Mouse (Mus musculus): ENCODE data around the gene Sync.

Sync gene

GRCm38 (mm10) chr4:129263225-129264021 is 24.0 kb upstream of the Sync start:
- in situ Hi-C loops (cut with MseI, MboI) = no loop called here

- in situ Hi-C loops (cut with MseI, MboI) = loop anchor here in 1 of 2 experiments (5.0 kb wide), 1 partner anchor 49 kb away; no protein-coding TSS in a partner anchor
Observed at GRCm38 (mm10) chr4:129266191-129266590, 21.2 kb upstream of the Sync start.

- in situ Hi-C loops (cut with MseI, MboI) = loop anchor here in 1 of 2 experiments (5.0 kb wide), 1 partner anchor 50 kb away; no protein-coding TSS in a partner anchor
Observed at GRCm38 (mm10) chr4:129266821-129267220, 20.6 kb upstream of the Sync start.

- in situ Hi-C loops (cut with MseI, MboI) = loop anchor here in 1 of 2 experiments (5.0 kb wide), 1 partner anchor 51 kb away; no protein-coding TSS in a partner anchor
Observed at GRCm38 (mm10) chr4:129268698-129269097, 18.7 kb upstream of the Sync start.

- in situ Hi-C loops (cut with MseI, MboI) = no loop called here
Observed at GRCm38 (mm10) chr4:129271991-129272755, 15.2 kb upstream of the Sync start.

- in situ Hi-C loops (cut with MseI, MboI) = no loop called here
Observed at GRCm38 (mm10) chr4:129272756-129273046, 14.7 kb upstream of the Sync start.

- in situ Hi-C loops (cut with MseI, MboI) = loop anchor here in 1 of 2 experiments (5.0 kb wide), 1 partner anchor 59 kb away; no protein-coding TSS in a partner anchor
Observed at GRCm38 (mm10) chr4:129276453-129276865, 11.0 kb upstream of the Sync start.

- in situ Hi-C loops (cut with MseI, MboI) = no loop called here
Observed at GRCm38 (mm10) chr4:129282786-129283185, 4.6 kb upstream of the Sync start.

GRCm38 (mm10) chr4:129283226-129283625 is 4.2 kb upstream of the Sync start:
- in situ Hi-C loops (cut with MseI, MboI) = no loop called here

GRCm38 (mm10) chr4:129284685-129285084 is 2.7 kb upstream of the Sync start:
- in situ Hi-C loops (cut with MseI, MboI) = no loop called here

GRCm38 (mm10) chr4:129286001-129286682 is 1.3 kb upstream of the Sync start:
- in situ Hi-C loops (cut with MseI, MboI) = no loop called here

- in situ Hi-C loops (cut with MseI, MboI) = no loop called here
Observed at GRCm38 (mm10) chr4:129286683-129287471, 540 bp upstream of the Sync start.

- in situ Hi-C loops (cut with MseI, MboI) = no loop called here
Observed at GRCm38 (mm10) chr4:129288067-129288466, 650 bp downstream of the Sync start.

- in situ Hi-C loops (cut with MseI, MboI) = no loop called here
Observed at GRCm38 (mm10) chr4:129289671-129290070, 2.3 kb downstream of the Sync start.

GRCm38 (mm10) chr4:129292831-129293230 is 5.4 kb downstream of the Sync start:
- in situ Hi-C loops (cut with MseI, MboI) = no loop called here

GRCm38 (mm10) chr4:129293702-129294101 is 6.3 kb downstream of the Sync start:
- in situ Hi-C loops (cut with MseI, MboI) = no loop called here

GRCm38 (mm10) chr4:129295188-129295587 is 7.8 kb downstream of the Sync start:
- in situ Hi-C loops (cut with MseI, MboI) = no loop called here

- in situ Hi-C loops (cut with MseI, MboI) = no loop called here
Observed at GRCm38 (mm10) chr4:129296066-129296465, 8.6 kb downstream of the Sync start.

- in situ Hi-C loops (cut with MseI, MboI) = no loop called here
Observed at GRCm38 (mm10) chr4:129297724-129298123, 10.3 kb downstream of the Sync start.

GRCm38 (mm10) chr4:129299121-129299520 is 11.7 kb downstream of the Sync start:
- in situ Hi-C loops (cut with MseI, MboI) = no loop called here

- in situ Hi-C loops (cut with MseI, MboI) = no loop called here
Observed at GRCm38 (mm10) chr4:129303401-129303800, 16.0 kb downstream of the Sync start.

Measured in mouse trophoblast stem cell (cell line).